Mouse (Mus musculus): Measurements from ENCODE around the gene Wdr12. TPM values are rescaled to one million over a fixed set of nuclear protein-coding genes. Genes with fewer than 3 reads are reported as not detected.

Gene Wdr12
- polyA plus RNA-seq (2014; fragmentation: Nextera tagmentation; extraction: Ambion mirVana), result 50.2 and 50.7 TPM in 2 replicates

GRCm38 (mm10) chr1:60098024-60098781, at the start of gene Wdr12, which contains the start of gene Carf:
Gene Wdr12 (minus strand): TSS chr1:60098645.
Gene Carf (plus strand): TSS chr1:60098247.
- Histone ChIP-seq H3K4me2 (replicated peaks; ENCODE audit: low read depth, low read length) (peak within 1 kb of the TSS; percentile 66), H3K27ac (ENCODE audit: low read depth, low read length) (peak within 1 kb of the TSS; percentile 90), H3K4me3 (ENCODE audit: low read depth, low read length) (peak within 1 kb of the TSS; percentile 61), H3K36me3 (ENCODE audit: control insufficient read depth, insufficient read depth, low read length) (no peaks in the 10 kb centered on the region), H3K9me3 (ENCODE audit: control insufficient read depth, low read length) (no peaks in the 10 kb centered on the region), H3K9ac (ENCODE audit: low read depth, low read length) (peak within 1 kb of the TSS; percentile 77), H3K27me3 (ENCODE audit: control insufficient read depth, insufficient read depth, low read length) (no peaks in the 10 kb centered on the region), H3K4me1 (replicated peaks; ENCODE audit: control insufficient read depth, insufficient read depth, low read length) (no peaks in the 10 kb centered on the region)
- WGBS, result 1% methylated on average over 60 of the region's 71 CpGs
- peak; percentile 97 for DNase-seq (ENCODE audit: low spot score)
- ATAC-seq (ENCODE audit: low FRiP score), result peak; percentile 98

- Histone ChIP-seq H3K36me3 (ENCODE audit: control insufficient read depth, insufficient read depth, low read length) (no peaks in the 10 kb centered on the region), H3K4me2 (replicated peaks; ENCODE audit: low read depth, low read length) (no peak overlapping the region), H3K9ac (ENCODE audit: low read depth, low read length) (no peak overlapping the region), H3K9me3 (ENCODE audit: control insufficient read depth, low read length) (no peaks in the 10 kb centered on the region), H3K27me3 (ENCODE audit: control insufficient read depth, insufficient read depth, low read length) (no peaks in the 10 kb centered on the region), H3K27ac (ENCODE audit: low read depth, low read length) (no peak overlapping the region), H3K4me1 (replicated peaks; ENCODE audit: control insufficient read depth, insufficient read depth, low read length) (no peaks in the 10 kb centered on the region), H3K4me3 (ENCODE audit: low read depth, low read length) (no peak overlapping the region)
- WGBS, result 46% methylated on average over 9 of the region's 9 CpGs
- no peak for DNase-seq (ENCODE audit: low spot score)
- ATAC-seq (ENCODE audit: low FRiP score), result no peak
These were observed 38.9 kb upstream of the Wdr12 start for GRCm38 (mm10) chr1:60137346-60137745.

DNA sequence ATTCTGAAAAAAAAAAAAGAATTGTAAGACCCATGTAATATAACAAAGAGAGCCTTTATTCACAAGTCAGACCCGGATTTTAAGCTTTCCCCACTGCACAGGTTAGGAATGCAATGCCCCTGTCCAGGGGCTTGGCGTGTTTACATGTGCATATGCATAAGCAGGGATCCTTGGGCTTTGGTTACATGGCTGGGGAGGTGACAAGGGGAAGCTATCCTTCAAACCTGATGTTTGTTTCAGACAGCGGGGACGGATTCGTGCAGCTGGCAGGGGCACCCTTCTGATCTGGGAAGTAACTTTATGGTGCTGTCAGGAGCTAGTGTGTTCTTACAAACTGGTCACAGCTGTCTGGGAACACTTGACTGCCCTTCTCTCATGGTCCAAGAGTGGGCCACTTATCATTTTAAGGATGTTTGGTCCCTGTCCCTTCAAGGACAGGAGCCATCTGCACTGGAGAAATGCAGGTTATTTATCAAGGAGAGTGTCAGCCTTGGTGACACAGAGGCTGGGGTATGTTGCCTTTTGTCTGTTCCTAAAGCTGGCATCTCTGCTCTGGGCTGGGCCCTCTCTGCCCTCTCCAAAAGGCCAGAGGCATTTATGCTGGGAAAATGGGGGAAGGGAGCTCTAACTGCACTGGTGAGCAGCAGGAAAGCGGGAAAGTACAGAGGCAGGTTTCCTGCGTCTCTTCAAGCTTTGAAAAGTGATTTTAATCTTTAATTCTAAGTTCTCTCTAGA, 19.4 kb upstream of the Wdr12 start:
- no peaks in the 10 kb centered on the region for H3K9me3 ChIP-seq (ENCODE audit: control insufficient read depth, low read length)
- no peak overlapping the region for H3K4me2 ChIP-seq (replicated peaks; ENCODE audit: low read depth, low read length)
- DNase-seq (ENCODE audit: low spot score), result no peak
- no peaks in the 10 kb centered on the region for H3K27me3 ChIP-seq (ENCODE audit: control insufficient read depth, insufficient read depth, low read length)
- 86% methylated on average over 7 of the region's 7 CpGs for WGBS
- H3K27ac ChIP-seq (ENCODE audit: low read depth, low read length), result no peak overlapping the region
- no peak for ATAC-seq (ENCODE audit: low FRiP score)
- no peaks in the 10 kb centered on the region for H3K4me1 ChIP-seq (replicated peaks; ENCODE audit: control insufficient read depth, insufficient read depth, low read length)
- no peak overlapping the region for H3K4me3 ChIP-seq (ENCODE audit: low read depth, low read length)
- no peaks in the 10 kb centered on the region for H3K36me3 ChIP-seq (ENCODE audit: control insufficient read depth, insufficient read depth, low read length)
- H3K9ac ChIP-seq (ENCODE audit: low read depth, low read length), result no peak overlapping the region

GRCm38 (mm10) chr1:60104582-60104981, 6.1 kb upstream of the Wdr12 start:
- Histone ChIP-seq H3K4me2 (replicated peaks; ENCODE audit: low read depth, low read length) (no peak overlapping the region), H3K9ac (ENCODE audit: low read depth, low read length) (no peak overlapping the region), H3K36me3 (ENCODE audit: control insufficient read depth, insufficient read depth, low read length) (no peaks in the 10 kb centered on the region), H3K27me3 (ENCODE audit: control insufficient read depth, insufficient read depth, low read length) (no peaks in the 10 kb centered on the region), H3K27ac (ENCODE audit: low read depth, low read length) (no peak overlapping the region), H3K9me3 (ENCODE audit: control insufficient read depth, low read length) (no peaks in the 10 kb centered on the region), H3K4me3 (ENCODE audit: low read depth, low read length) (no peak overlapping the region), H3K4me1 (replicated peaks; ENCODE audit: control insufficient read depth, insufficient read depth, low read length) (no peaks in the 10 kb centered on the region)
- 100% methylated on average over 1 of the region's 1 CpGs for WGBS
- DNase-seq (ENCODE audit: low spot score) (no peak), ATAC-seq (ENCODE audit: low FRiP score) (no peak)

DNA sequence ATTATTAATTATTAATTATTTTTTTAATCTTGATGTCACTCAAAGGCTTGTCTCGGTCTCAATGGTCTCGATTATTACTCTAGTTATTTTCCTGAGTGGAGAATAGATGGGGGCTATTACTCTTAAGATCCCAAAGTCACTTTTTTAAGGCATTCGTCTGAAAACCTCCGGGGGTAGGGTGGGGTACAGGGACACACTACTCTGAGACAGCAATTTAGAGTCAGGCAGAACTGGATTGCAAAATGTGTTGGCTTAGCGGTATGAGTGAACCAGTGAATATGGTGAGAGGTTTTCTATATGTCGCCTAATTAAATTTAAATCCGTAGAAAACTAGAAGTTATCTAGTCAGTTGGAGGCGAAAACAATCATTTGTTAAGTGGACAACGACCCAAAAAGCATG, 394 bp upstream of the Wdr12 start:
- WGBS, result 15% methylated on average over 9 of the region's 9 CpGs
- peak; percentile 19 for DNase-seq (ENCODE audit: low spot score)
- peak overlapping the region; percentile 61 for H3K4me3 ChIP-seq (ENCODE audit: low read depth, low read length)

GRCm38 (mm10) chr1:60097277-60098023, 995 bp downstream of the Wdr12 start:
- no peaks in the 10 kb centered on the region for H3K4me1 ChIP-seq (replicated peaks; ENCODE audit: control insufficient read depth, insufficient read depth, low read length)
- DNase-seq (ENCODE audit: low spot score) (peak; percentile 82), ATAC-seq (ENCODE audit: low FRiP score) (peak; percentile 91)
- H3K4me3 ChIP-seq (ENCODE audit: low read depth, low read length), result peak overlapping the region; percentile 61
- H3K9me3 ChIP-seq (ENCODE audit: control insufficient read depth, low read length), result no peaks in the 10 kb centered on the region
- H3K36me3 ChIP-seq (ENCODE audit: control insufficient read depth, insufficient read depth, low read length), result no peaks in the 10 kb centered on the region
- under 1% methylated on average over 25 of the region's 25 CpGs for WGBS
- peak overlapping the region; percentile 90; the same call in 1 of the 2 replicates for H3K27ac ChIP-seq (ENCODE audit: low read depth, low read length)
- H3K9ac ChIP-seq (ENCODE audit: low read depth, low read length), result peak overlapping the region; percentile 77
- peak overlapping the region; percentile 66 for H3K4me2 ChIP-seq (replicated peaks; ENCODE audit: low read depth, low read length)
- H3K27me3 ChIP-seq (ENCODE audit: control insufficient read depth, insufficient read depth, low read length), result no peaks in the 10 kb centered on the region

More for the DNA sequence above, 394 bp upstream of the Wdr12 start:
- no peak overlapping the region for H3K9ac ChIP-seq (ENCODE audit: low read depth, low read length)
- no peaks in the 10 kb centered on the region for H3K27me3 ChIP-seq (ENCODE audit: control insufficient read depth, insufficient read depth, low read length)
- H3K36me3 ChIP-seq (ENCODE audit: control insufficient read depth, insufficient read depth, low read length), result no peaks in the 10 kb centered on the region
- H3K27ac ChIP-seq (ENCODE audit: low read depth, low read length), result no peak overlapping the region
- no peak for ATAC-seq (ENCODE audit: low FRiP score)
- H3K4me1 ChIP-seq (replicated peaks; ENCODE audit: control insufficient read depth, insufficient read depth, low read length), result no peaks in the 10 kb centered on the region
- H3K4me2 ChIP-seq (replicated peaks; ENCODE audit: low read depth, low read length), result peak overlapping the region; percentile 30
- H3K9me3 ChIP-seq (ENCODE audit: control insufficient read depth, low read length), result no peaks in the 10 kb centered on the region

- Histone ChIP-seq H3K27ac (ENCODE audit: low read depth, low read length) (no peak overlapping the region), H3K4me2 (replicated peaks; ENCODE audit: low read depth, low read length) (peak overlapping the region; percentile 66)
- peak; percentile 25 for DNase-seq (ENCODE audit: low spot score)
These were observed 1.7 kb downstream of the Wdr12 start for GRCm38 (mm10) chr1:60096572-60097276.

GRCm38 (mm10) chr1:60076411-60076810, 22.0 kb downstream of the Wdr12 start:
- Histone ChIP-seq H3K4me2 (replicated peaks; ENCODE audit: low read depth, low read length) (no peak overlapping the region), H3K36me3 (ENCODE audit: control insufficient read depth, insufficient read depth, low read length) (no peaks in the 10 kb centered on the region), H3K4me3 (ENCODE audit: low read depth, low read length) (no peak overlapping the region), H3K9me3 (ENCODE audit: control insufficient read depth, low read length) (no peaks in the 10 kb centered on the region), H3K27ac (ENCODE audit: low read depth, low read length) (no peak overlapping the region), H3K9ac (ENCODE audit: low read depth, low read length) (no peak overlapping the region), H3K4me1 (replicated peaks; ENCODE audit: control insufficient read depth, insufficient read depth, low read length) (no peaks in the 10 kb centered on the region), H3K27me3 (ENCODE audit: control insufficient read depth, insufficient read depth, low read length) (no peaks in the 10 kb centered on the region)
- 88% methylated on average over 6 of the region's 6 CpGs for WGBS
- no peak for DNase-seq (ENCODE audit: low spot score)
- ATAC-seq (ENCODE audit: low FRiP score), result no peak

More at GRCm38 (mm10) chr1:60096572-60097276, 1.7 kb downstream of the Wdr12 start:
- peak overlapping the region; percentile 61 for H3K4me3 ChIP-seq (ENCODE audit: low read depth, low read length)
- H3K27me3 ChIP-seq (ENCODE audit: control insufficient read depth, insufficient read depth, low read length), result no peaks in the 10 kb centered on the region
- H3K9me3 ChIP-seq (ENCODE audit: control insufficient read depth, low read length), result no peaks in the 10 kb centered on the region
- no peak for ATAC-seq (ENCODE audit: low FRiP score)
- no peaks in the 10 kb centered on the region for H3K4me1 ChIP-seq (replicated peaks; ENCODE audit: control insufficient read depth, insufficient read depth, low read length)
- H3K9ac ChIP-seq (ENCODE audit: low read depth, low read length), result peak overlapping the region; percentile 52
- 11% methylated on average over 13 of the region's 13 CpGs for WGBS
- no peaks in the 10 kb centered on the region for H3K36me3 ChIP-seq (ENCODE audit: control insufficient read depth, insufficient read depth, low read length)
